Mouse (Mus musculus) lung, adult 2 months (tissue): ENCODE results near the gene Pcid2. TPM values are rescaled to one million over a fixed set of nuclear protein-coding genes. Genes with fewer than 3 reads are reported as not detected.

Source experiments
- DNase-seq: peaks from one replicate; pipeline ENCODE4 v3.0.0; 2022
- H3K4me1 ChIP-seq: fragments of 200-500 bp; 2 replicates; pipeline ENCODE4 v1.6.1; 2011; ENCODE audit warnings: low read length; ENCODE audit not compliant: control insufficient read depth, insufficient read depth
- H3K4me3 ChIP-seq: fragments of 200-500 bp; replicated peaks from 2 replicates; pipeline ENCODE3; 2011; ENCODE audit warnings: low read depth, mild to moderate bottlenecking, control low read depth, low read length; ENCODE audit errors: extremely low read depth
- CTCF ChIP-seq: fragments of 200-500 bp; IDR thresholded peaks from 2 replicates; pipeline ENCODE4 v1.5.1; 2011; ENCODE audit warnings: mild to moderate bottlenecking, low read length, control low read depth; ENCODE audit not compliant: insufficient read depth
- POLR2A ChIP-seq: fragments of 200-500 bp; IDR thresholded peaks from 2 replicates; pipeline ENCODE4 v1.6.1; 2011; ENCODE audit warnings: low read depth, mild to moderate bottlenecking, control low read depth, low read length, borderline replicate concordance; ENCODE audit errors: extremely low read depth
- WGBS: fragments of 180-500 bp; shearing (Covaris S2); methylation state at CpG from one replicate; pipeline ENCODE4 v1.1.7; 2018; 5-methylcytosine and 5-hydroxymethylcytosine counted together
- polyA plus RNA-seq: library from polyadenylated mRNA; depleted of rRNA; stranded (reverse); fragments of >200 nt; gene quantifications from 2 replicates; pipeline ENCODE4 v1.2.3, GENCODE M21; 2012

Pcid2 gene
- polyA plus RNA-seq, 1 experiment: 22.1 TPM

- no peak for DNase-seq
- 94% methylated on average over 7 of the region's 7 CpGs for WGBS
- Histone ChIP-seq H3K4me1 (no peaks in the 10 kb centered on the region), H3K4me3 (no peak overlapping the region)
- no peak for TF ChIP-seq POLR2A
Observed at GRCm38 (mm10) chr8:13122887-13123421, 17.7 kb upstream of the Pcid2 start.

GRCm38 (mm10) chr8:13120882-13121665 is 15.8 kb upstream of the Pcid2 start:
- 74% methylated on average over 7 of the region's 7 CpGs for WGBS
- no peak overlapping the region for H3K4me3 ChIP-seq
- no peak for DNase-seq
- no peaks in the 10 kb centered on the region for H3K4me1 ChIP-seq
- TF ChIP-seq POLR2A (no peak), CTCF (no peak)

GRCm38 (mm10) chr8:13118516-13118915 is 13.3 kb upstream of the Pcid2 start:
- 82% methylated on average over 3 of the region's 3 CpGs for WGBS
- no peaks in the 10 kb centered on the region for H3K4me1 ChIP-seq
- no peak for TF ChIP-seq POLR2A
- TF ChIP-seq CTCF: no peak
- no peak for DNase-seq
- H3K4me3 ChIP-seq: no peak overlapping the region

GRCm38 (mm10) chr8:13117096-13117495 is 11.8 kb upstream of the Pcid2 start:
- Histone ChIP-seq H3K4me3 (no peak overlapping the region), H3K4me1 (no peaks in the 10 kb centered on the region)
- TF ChIP-seq POLR2A: no peak
- TF ChIP-seq CTCF: no peak
- DNase-seq: no peak
- 91% methylated on average over 2 of the region's 2 CpGs for WGBS

- H3K4me3 ChIP-seq: no peak overlapping the region
- no peaks in the 10 kb centered on the region for H3K4me1 ChIP-seq
- 84% methylated on average over 4 of the region's 4 CpGs for WGBS
- no peak for TF ChIP-seq CTCF
- no peak for TF ChIP-seq POLR2A
- DNase-seq: no peak
Observed at GRCm38 (mm10) chr8:13113232-13113631, 8.0 kb upstream of the Pcid2 start.

GRCm38 (mm10) chr8:13111917-13112316 is 6.7 kb upstream of the Pcid2 start:
- Histone ChIP-seq H3K4me3 (no peak overlapping the region), H3K4me1 (no peaks in the 10 kb centered on the region)
- DNase-seq: no peak
- whole genome bisulfite sequencing: 78% methylated on average over 11 of the region's 11 CpGs
- TF ChIP-seq CTCF (no peak), POLR2A (no peak)

- DNase-seq: no peak
Observed at GRCm38 (mm10) chr8:13109416-13109960, 4.2 kb upstream of the Pcid2 start.

GRCm38 (mm10) chr8:13108967-13109366 is 3.7 kb upstream of the Pcid2 start:
- WGBS: 87% methylated on average over 8 of the region's 8 CpGs
- no peak for DNase-seq
- no peak for TF ChIP-seq CTCF
- TF ChIP-seq POLR2A: no peak
- Histone ChIP-seq H3K4me1 (peaks cover 3% of the 10 kb centered on the region), H3K4me3 (no peak overlapping the region)

More at GRCm38 (mm10) chr8:13109416-13109960, 4.2 kb upstream of the Pcid2 start:
- Histone ChIP-seq H3K4me3 (no peak overlapping the region), H3K4me1 (peaks cover 3% of the 10 kb centered on the region)
- TF ChIP-seq POLR2A (no peak), CTCF (no peak)
- 32% methylated on average over 1 of the region's 1 CpGs for WGBS

- Histone ChIP-seq H3K4me3 (no peak overlapping the region), H3K4me1 (peaks cover 3% of the 10 kb centered on the region)
- TF ChIP-seq CTCF (no peak), POLR2A (no peak)
- 79% methylated on average over 13 of the region's 13 CpGs for WGBS
- DNase-seq: no peak
Observed at GRCm38 (mm10) chr8:13107990-13108638, 2.9 kb upstream of the Pcid2 start.
